Mouse (Mus musculus): ENCODE results near the gene Senp5. TPM values are rescaled to one million over a fixed set of nuclear protein-coding genes. Genes with fewer than 3 reads are reported as not detected.

Gene Senp5
- total and polyA plus RNA-seq, 2 experiments from 2014 or later: 6.1 to 16.6 TPM

DNA sequence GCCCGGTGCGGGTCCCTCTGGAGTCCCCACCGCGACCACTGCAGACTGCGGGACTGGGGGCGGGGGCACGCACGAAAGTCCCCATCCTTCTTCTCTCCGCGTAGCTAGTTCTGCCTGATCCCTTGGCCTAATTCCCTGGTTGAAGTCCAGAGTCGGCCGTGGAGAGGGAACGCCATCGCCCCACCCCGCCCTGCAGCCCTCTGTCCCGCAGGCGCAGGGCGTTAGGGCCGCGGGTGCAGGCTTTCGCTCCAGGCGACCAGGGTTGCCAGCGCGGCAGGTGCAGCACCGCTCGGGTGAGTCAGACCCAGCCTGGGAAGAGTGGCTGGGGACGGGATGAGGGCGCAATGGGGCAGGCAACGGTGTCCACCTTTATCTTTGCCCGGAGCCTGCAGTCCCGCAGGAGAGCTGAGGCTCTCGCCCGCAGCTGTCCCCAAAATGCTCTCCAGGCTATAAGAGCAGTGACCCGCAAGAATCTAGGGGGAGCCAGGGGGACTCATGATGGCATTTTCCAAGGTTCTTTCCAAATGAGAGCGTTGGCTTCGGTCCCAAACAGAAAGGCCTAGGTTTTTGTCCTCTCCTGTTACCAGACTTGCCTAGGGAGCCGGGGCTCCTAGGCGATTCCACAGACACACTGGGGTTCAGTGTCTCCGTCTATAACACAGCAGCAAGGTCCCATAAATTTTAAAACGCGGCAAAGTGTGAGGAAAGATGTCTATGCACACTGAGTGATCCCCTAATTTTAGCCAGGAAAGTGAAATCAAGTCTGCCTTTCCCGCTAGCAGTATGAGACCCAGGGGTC is 69.1 kb downstream of the Senp5 start, which contains the start of gene Pigz:
Pigz (plus strand) TSS at position 101 of the 799 bp plus-strand sequence.
- peak within 1 kb of the TSS; percentile 57 for H3K4me3 ChIP-seq (ENCODE audit: low read depth, low read length)
- H3K4me2 ChIP-seq (ENCODE audit: low read depth, low read length): peak within 1 kb of the TSS; percentile 89
- H3K27me3 ChIP-seq (ENCODE audit: control insufficient read depth, insufficient read depth, low read length): peaks cover 19% of the 10 kb centered on the region
- H3K9me3 ChIP-seq (replicated peaks; ENCODE audit: control insufficient read depth, low read length): no peaks in the 10 kb centered on the region
- H3K27ac ChIP-seq (ENCODE audit: low read depth): peak within 1 kb of the TSS; percentile 59
- DNase-seq (ENCODE audit: low spot score) (no peak), ATAC-seq (ENCODE audit: insufficient read depth, low read depth) (no peak)
- peaks cover 24% of the 10 kb centered on the region for H3K4me1 ChIP-seq (ENCODE audit: control insufficient read depth, insufficient read depth)
- H3K36me3 ChIP-seq (replicated peaks; ENCODE audit: control insufficient read depth, insufficient read depth, low read length): no peaks in the 10 kb centered on the region
- WGBS: 13% methylated on average over 42 of the region's 42 CpGs
- peak within 1 kb of the TSS; percentile 34; the same call in 1 of the 2 replicates for H3K9ac ChIP-seq (replicated peaks; ENCODE audit: low read depth, low read length)
- TF ChIP-seq EP300 (IDR thresholded peaks at IDR 0.05; ENCODE audit: low read depth): no peak
- no peak for TF ChIP-seq CTCF (IDR thresholded peaks at IDR 0.05; ENCODE audit: low read depth)

DNA sequence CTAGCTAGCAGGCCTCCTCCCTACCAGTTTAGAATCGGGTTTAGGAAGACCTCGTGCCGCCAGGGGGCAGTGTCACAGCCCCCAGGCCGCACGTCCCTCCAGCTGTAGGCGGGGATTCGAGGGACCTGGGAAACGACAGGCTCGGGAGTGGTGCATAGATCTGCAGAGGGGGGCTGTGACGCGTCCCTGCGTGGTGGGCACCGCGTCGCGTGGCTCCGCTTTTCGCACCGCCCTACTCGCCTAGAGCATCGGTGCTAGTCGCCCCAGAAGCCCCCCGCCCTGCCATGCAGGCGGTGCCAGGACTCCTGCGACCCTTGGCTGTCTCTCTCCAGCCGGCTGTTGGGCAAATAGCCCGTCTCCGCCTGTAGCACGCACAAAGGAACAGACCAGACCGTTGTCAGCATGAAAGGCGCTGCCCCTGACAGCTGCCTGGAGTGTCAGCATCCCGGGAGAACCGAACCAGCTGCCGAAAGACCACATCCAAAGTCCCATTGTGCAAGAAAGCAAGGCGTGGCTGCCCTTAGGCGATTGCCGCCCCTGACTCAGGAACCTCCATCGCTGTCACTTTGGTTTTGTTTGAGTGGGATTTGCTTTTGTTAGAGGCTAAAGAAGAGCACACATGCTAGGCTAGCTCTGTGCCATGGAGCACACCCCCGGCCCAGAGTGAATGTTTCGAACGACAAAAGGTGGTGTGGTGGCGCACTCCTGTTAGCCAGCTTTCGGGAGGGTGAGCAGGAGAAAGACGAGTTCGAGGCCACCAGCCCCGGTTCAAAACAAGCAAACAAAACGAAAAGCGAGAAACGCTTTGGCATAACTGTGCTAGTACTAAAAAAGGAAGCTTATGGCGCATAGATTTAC is 70.0 kb downstream of the Senp5 start:
- H3K9me3 ChIP-seq (replicated peaks; ENCODE audit: control insufficient read depth, low read length): no peaks in the 10 kb centered on the region
- TF ChIP-seq CTCF (IDR thresholded peaks at IDR 0.05; ENCODE audit: low read depth) (peak; percentile 92), EP300 (IDR thresholded peaks at IDR 0.05; ENCODE audit: low read depth) (no peak)
- no peaks in the 10 kb centered on the region for H3K36me3 ChIP-seq (replicated peaks; ENCODE audit: control insufficient read depth, insufficient read depth, low read length)
- DNase-seq (ENCODE audit: low spot score) (peak; percentile 94), ATAC-seq (ENCODE audit: insufficient read depth, low read depth) (peak; percentile 94)
- H3K27ac ChIP-seq (ENCODE audit: low read depth): peak overlapping the region; percentile 59
- H3K4me3 ChIP-seq (ENCODE audit: low read depth, low read length): peak overlapping the region; percentile 57
- peaks cover 19% of the 10 kb centered on the region for H3K27me3 ChIP-seq (ENCODE audit: control insufficient read depth, insufficient read depth, low read length)
- WGBS: 1% methylated on average over 50 of the region's 50 CpGs
- peak overlapping the region; percentile 89 for H3K4me2 ChIP-seq (ENCODE audit: low read depth, low read length)
- H3K4me1 ChIP-seq (ENCODE audit: control insufficient read depth, insufficient read depth): peaks cover 18% of the 10 kb centered on the region
- peak overlapping the region; percentile 34; the same call in 1 of the 2 replicates for H3K9ac ChIP-seq (replicated peaks; ENCODE audit: low read depth, low read length)

GRCm38 (mm10) chr16:31932255-31932654 is 70.8 kb downstream of the Senp5 start:
- H3K27me3 ChIP-seq (ENCODE audit: control insufficient read depth, insufficient read depth, low read length): peaks cover 19% of the 10 kb centered on the region
- no peak for TF ChIP-seq CTCF (IDR thresholded peaks at IDR 0.05; ENCODE audit: low read depth)
- TF ChIP-seq EP300 (IDR thresholded peaks at IDR 0.05; ENCODE audit: low read depth): no peak
- no peak overlapping the region for H3K9ac ChIP-seq (replicated peaks; ENCODE audit: low read depth, low read length)
- 62% methylated on average over 5 of the region's 5 CpGs for WGBS
- no peak for DNase-seq (ENCODE audit: low spot score)
- H3K4me1 ChIP-seq (ENCODE audit: control insufficient read depth, insufficient read depth): peaks cover 18% of the 10 kb centered on the region
- no peaks in the 10 kb centered on the region for H3K36me3 ChIP-seq (replicated peaks; ENCODE audit: control insufficient read depth, insufficient read depth, low read length)
- H3K4me2 ChIP-seq (ENCODE audit: low read depth, low read length): no peak overlapping the region
- no peaks in the 10 kb centered on the region for H3K9me3 ChIP-seq (replicated peaks; ENCODE audit: control insufficient read depth, low read length)
- no peak for ATAC-seq (ENCODE audit: insufficient read depth, low read depth)
- H3K4me3 ChIP-seq (ENCODE audit: low read depth, low read length): no peak overlapping the region
- no peak overlapping the region for H3K27ac ChIP-seq (ENCODE audit: low read depth)

GRCm38 (mm10) chr16:31931330-31931729 is 71.8 kb downstream of the Senp5 start:
- H3K4me2 ChIP-seq (ENCODE audit: low read depth, low read length): no peak overlapping the region
- no peak overlapping the region for H3K9ac ChIP-seq (replicated peaks; ENCODE audit: low read depth, low read length)

GRCm38 (mm10) chr16:31927412-31927811 is 75.7 kb downstream of the Senp5 start:
- Histone ChIP-seq H3K9me3 (replicated peaks; ENCODE audit: control insufficient read depth, low read length) (no peaks in the 10 kb centered on the region), H3K27ac (ENCODE audit: low read depth) (no peak overlapping the region), H3K4me1 (ENCODE audit: control insufficient read depth, insufficient read depth) (peaks cover 7% of the 10 kb centered on the region; the same call in 1 of the 2 replicates), H3K9ac (replicated peaks; ENCODE audit: low read depth, low read length) (no peak overlapping the region), H3K36me3 (replicated peaks; ENCODE audit: control insufficient read depth, insufficient read depth, low read length) (no peaks in the 10 kb centered on the region), H3K4me2 (ENCODE audit: low read depth, low read length) (no peak overlapping the region), H3K4me3 (ENCODE audit: low read depth, low read length) (no peak overlapping the region), H3K27me3 (ENCODE audit: control insufficient read depth, insufficient read depth, low read length) (no peaks in the 10 kb centered on the region)
- TF ChIP-seq EP300 (IDR thresholded peaks at IDR 0.05; ENCODE audit: low read depth): no peak
- TF ChIP-seq CTCF (IDR thresholded peaks at IDR 0.05; ENCODE audit: low read depth): no peak
- DNase-seq (ENCODE audit: low spot score): no peak
- no peak for ATAC-seq (ENCODE audit: insufficient read depth, low read depth)
- WGBS: 68% methylated on average over 5 of the region's 5 CpGs

More at GRCm38 (mm10) chr16:31931330-31931729, 71.8 kb downstream of the Senp5 start:
- Histone ChIP-seq H3K4me3 (ENCODE audit: low read depth, low read length) (no peak overlapping the region), H3K36me3 (replicated peaks; ENCODE audit: control insufficient read depth, insufficient read depth, low read length) (no peaks in the 10 kb centered on the region), H3K27me3 (ENCODE audit: control insufficient read depth, insufficient read depth, low read length) (peaks cover 19% of the 10 kb centered on the region), H3K4me1 (ENCODE audit: control insufficient read depth, insufficient read depth) (peaks cover 18% of the 10 kb centered on the region), H3K9me3 (replicated peaks; ENCODE audit: control insufficient read depth, low read length) (no peaks in the 10 kb centered on the region), H3K27ac (ENCODE audit: low read depth) (no peak overlapping the region)
- DNase-seq (ENCODE audit: low spot score) (no peak), ATAC-seq (ENCODE audit: insufficient read depth, low read depth) (no peak)
- no peak for TF ChIP-seq EP300 (IDR thresholded peaks at IDR 0.05; ENCODE audit: low read depth)
- no peak for TF ChIP-seq CTCF (IDR thresholded peaks at IDR 0.05; ENCODE audit: low read depth)
- WGBS: 56% methylated on average over 17 of the region's 17 CpGs
